Mouse (Mus musculus) liver (tissue): ENCODE measurements around the gene Gm10128.
"Not testable (repeated sequence)": the region's sequence is repeated elsewhere in the genome, so short reads cannot be mapped to it uniquely, and the experiment has no call there.

ENCODE experiments used
- DNase-seq: peaks from one replicate; pipeline ENCODE4 v3.0.0-alpha.2; 2020; ENCODE audit warnings: mixed read lengths

Gm10128 gene

GRCm38 (mm10) chr14:7643872-7644271 is at the start of gene Gm10128:
Gm10128 (minus strand) TSS chr14:7643972.
- not testable (repeated sequence) for DNase-seq

GRCm38 (mm10) chr14:7681170-7681569 is 37.4 kb upstream of the Gm10128 start:
- not testable (repeated sequence) for DNase-seq

GRCm38 (mm10) chr14:7662491-7662890 is 18.7 kb upstream of the Gm10128 start:
- not testable (repeated sequence) for DNase-seq

- not testable (repeated sequence) for DNase-seq
These were observed 14.6 kb upstream of the Gm10128 start for GRCm38 (mm10) chr14:7658101-7659074.

GRCm38 (mm10) chr14:7657456-7657855 is 13.7 kb upstream of the Gm10128 start:
- DNase-seq = not testable (repeated sequence)

- not testable (repeated sequence) for DNase-seq
These were observed 48.3 kb downstream of the Gm10128 start, which contains the start of gene Gm10338 for GRCm38 (mm10) chr14:7595492-7595891. Gm10338 (minus strand) TSS chr14:7595592.
